Mouse (Mus musculus): ENCODE data around the gene Neu3. TPM values are rescaled to one million over a fixed set of nuclear protein-coding genes. Genes with fewer than 3 reads are reported as not detected.

Neu3 gene
- polyA plus RNA-seq, 1 experiment from 2014 or later, result 1.2 TPM

GRCm38 (mm10) chr7:99858813-99859585 is 30.8 kb upstream of the Neu3 start, which contains the start of gene Xrra1:
Gene Xrra1, plus strand, starts transcription at chr7:99859116.
- H3K4me2 ChIP-seq (ENCODE audit: low read depth, low read length, severe bottlenecking), result peak within 1 kb of the TSS; percentile 70
- no peaks in the 10 kb centered on the region for H3K9me3 ChIP-seq (ENCODE audit: control insufficient read depth, low read length)
- DNase-seq (ENCODE audit: low spot score) (peak; percentile 98), ATAC-seq (replicated peaks; ENCODE audit: low FRiP score) (peak; percentile 98)
- peak within 1 kb of the TSS; percentile 70 for H3K4me3 ChIP-seq (ENCODE audit: low read depth, low read length)
- H3K4me1 ChIP-seq (replicated peaks; ENCODE audit: control insufficient read depth, insufficient read depth, low read length), result peaks cover 10% of the 10 kb centered on the region; the same call in 1 of the 2 replicates
- peak within 1 kb of the TSS; percentile 82 for H3K9ac ChIP-seq (ENCODE audit: low read length)
- H3K27ac ChIP-seq (ENCODE audit: low read depth, low read length), result no peak within 1 kb of the TSS
- no peaks in the 10 kb centered on the region for H3K36me3 ChIP-seq (ENCODE audit: control insufficient read depth, insufficient read depth, low read length)
- under 1% methylated on average over 41 of the region's 42 CpGs for WGBS
- H3K27me3 ChIP-seq (ENCODE audit: control insufficient read depth, insufficient read depth, low read length), result no peaks in the 10 kb centered on the region

GRCm38 (mm10) chr7:99858175-99858812 is 30.1 kb upstream of the Neu3 start:
- no peak overlapping the region for H3K27ac ChIP-seq (ENCODE audit: low read depth, low read length)
- ATAC-seq (replicated peaks; ENCODE audit: low FRiP score) (peak; percentile 65; the same call in 1 of the 2 replicates), DNase-seq (ENCODE audit: low spot score) (no peak)
- H3K36me3 ChIP-seq (ENCODE audit: control insufficient read depth, insufficient read depth, low read length), result no peaks in the 10 kb centered on the region; the same call in 1 of the 2 replicates
- 2% methylated on average over 18 of the region's 19 CpGs for WGBS
- H3K27me3 ChIP-seq (ENCODE audit: control insufficient read depth, insufficient read depth, low read length), result no peaks in the 10 kb centered on the region
- peak overlapping the region; percentile 70 for H3K4me2 ChIP-seq (ENCODE audit: low read depth, low read length, severe bottlenecking)
- H3K4me1 ChIP-seq (replicated peaks; ENCODE audit: control insufficient read depth, insufficient read depth, low read length), result peaks cover 10% of the 10 kb centered on the region; the same call in 1 of the 2 replicates
- no peaks in the 10 kb centered on the region for H3K9me3 ChIP-seq (ENCODE audit: control insufficient read depth, low read length)
- H3K9ac ChIP-seq (ENCODE audit: low read length), result peak overlapping the region; percentile 82
- H3K4me3 ChIP-seq (ENCODE audit: low read depth, low read length), result peak overlapping the region; percentile 70

GRCm38 (mm10) chr7:99856266-99856861 is 28.1 kb upstream of the Neu3 start:
- Histone ChIP-seq H3K4me3 (ENCODE audit: low read depth, low read length) (no peak overlapping the region), H3K9ac (ENCODE audit: low read length) (no peak overlapping the region), H3K9me3 (ENCODE audit: control insufficient read depth, low read length) (no peaks in the 10 kb centered on the region), H3K4me2 (ENCODE audit: low read depth, low read length, severe bottlenecking) (no peak overlapping the region), H3K36me3 (ENCODE audit: control insufficient read depth, insufficient read depth, low read length) (no peaks in the 10 kb centered on the region; the same call in 1 of the 2 replicates), H3K27ac (ENCODE audit: low read depth, low read length) (no peak overlapping the region), H3K4me1 (replicated peaks; ENCODE audit: control insufficient read depth, insufficient read depth, low read length) (peaks cover 10% of the 10 kb centered on the region; the same call in 1 of the 2 replicates), H3K27me3 (ENCODE audit: control insufficient read depth, insufficient read depth, low read length) (no peaks in the 10 kb centered on the region)
- DNase-seq (ENCODE audit: low spot score) (no peak), ATAC-seq (replicated peaks; ENCODE audit: low FRiP score) (no peak)
- 94% methylated on average over 14 of the region's 14 CpGs for WGBS

- Histone ChIP-seq H3K27ac (ENCODE audit: low read depth, low read length) (no peak overlapping the region), H3K4me2 (ENCODE audit: low read depth, low read length, severe bottlenecking) (no peak overlapping the region), H3K27me3 (ENCODE audit: control insufficient read depth, insufficient read depth, low read length) (no peaks in the 10 kb centered on the region), H3K4me1 (replicated peaks; ENCODE audit: control insufficient read depth, insufficient read depth, low read length) (peaks cover 10% of the 10 kb centered on the region; the same call in 1 of the 2 replicates), H3K36me3 (ENCODE audit: control insufficient read depth, insufficient read depth, low read length) (no peaks in the 10 kb centered on the region; the same call in 1 of the 2 replicates), H3K9ac (ENCODE audit: low read length) (no peak overlapping the region), H3K4me3 (ENCODE audit: low read depth, low read length) (no peak overlapping the region), H3K9me3 (ENCODE audit: control insufficient read depth, low read length) (no peaks in the 10 kb centered on the region)
- 93% methylated on average over 4 of the region's 4 CpGs for WGBS
- DNase-seq (ENCODE audit: low spot score) (no peak), ATAC-seq (replicated peaks; ENCODE audit: low FRiP score) (no peak)
These were observed 26.1 kb upstream of the Neu3 start for GRCm38 (mm10) chr7:99854311-99854710.

- Histone ChIP-seq H3K27me3 (ENCODE audit: control insufficient read depth, insufficient read depth, low read length) (no peaks in the 10 kb centered on the region), H3K27ac (ENCODE audit: low read depth, low read length) (no peak overlapping the region), H3K4me1 (replicated peaks; ENCODE audit: control insufficient read depth, insufficient read depth, low read length) (peaks cover 10% of the 10 kb centered on the region; the same call in 1 of the 2 replicates), H3K4me3 (ENCODE audit: low read depth, low read length) (no peak overlapping the region), H3K9me3 (ENCODE audit: control insufficient read depth, low read length) (no peaks in the 10 kb centered on the region), H3K36me3 (ENCODE audit: control insufficient read depth, insufficient read depth, low read length) (no peaks in the 10 kb centered on the region; the same call in 1 of the 2 replicates), H3K4me2 (ENCODE audit: low read depth, low read length, severe bottlenecking) (no peak overlapping the region), H3K9ac (ENCODE audit: low read length) (no peak overlapping the region)
- ATAC-seq (replicated peaks; ENCODE audit: low FRiP score) (no peak), DNase-seq (ENCODE audit: low spot score) (no peak)
- WGBS, result 88% methylated on average over 7 of the region's 7 CpGs
These were observed 25.1 kb upstream of the Neu3 start for GRCm38 (mm10) chr7:99853350-99853749.

- no peak for DNase-seq (ENCODE audit: low spot score)
- 86% methylated on average over 6 of the region's 6 CpGs for WGBS
- peaks cover 4% of the 10 kb centered on the region; the same call in 1 of the 2 replicates for H3K4me1 ChIP-seq (replicated peaks; ENCODE audit: control insufficient read depth, insufficient read depth, low read length)
- ATAC-seq (replicated peaks; ENCODE audit: low FRiP score), result no peak
- H3K9me3 ChIP-seq (ENCODE audit: control insufficient read depth, low read length), result no peaks in the 10 kb centered on the region
- peaks cover 2% of the 10 kb centered on the region; the same call in 1 of the 2 replicates for H3K36me3 ChIP-seq (ENCODE audit: control insufficient read depth, insufficient read depth, low read length)
- no peak overlapping the region for H3K27ac ChIP-seq (ENCODE audit: low read depth, low read length)
- no peak overlapping the region for H3K4me3 ChIP-seq (ENCODE audit: low read depth, low read length)
- no peak overlapping the region for H3K4me2 ChIP-seq (ENCODE audit: low read depth, low read length, severe bottlenecking)
- no peaks in the 10 kb centered on the region for H3K27me3 ChIP-seq (ENCODE audit: control insufficient read depth, insufficient read depth, low read length)
- no peak overlapping the region for H3K9ac ChIP-seq (ENCODE audit: low read length)
These were observed 23.4 kb upstream of the Neu3 start for GRCm38 (mm10) chr7:99851618-99852017.

GRCm38 (mm10) chr7:99851121-99851520 is 22.9 kb upstream of the Neu3 start:
- H3K9me3 ChIP-seq (ENCODE audit: control insufficient read depth, low read length), result no peaks in the 10 kb centered on the region
- DNase-seq (ENCODE audit: low spot score) (no peak), ATAC-seq (replicated peaks; ENCODE audit: low FRiP score) (no peak)
- no peak overlapping the region for H3K4me3 ChIP-seq (ENCODE audit: low read depth, low read length)
- H3K36me3 ChIP-seq (ENCODE audit: control insufficient read depth, insufficient read depth, low read length), result peaks cover 5% of the 10 kb centered on the region; the same call in 1 of the 2 replicates
- no peaks in the 10 kb centered on the region for H3K27me3 ChIP-seq (ENCODE audit: control insufficient read depth, insufficient read depth, low read length)
- H3K9ac ChIP-seq (ENCODE audit: low read length), result no peak overlapping the region
- no peaks in the 10 kb centered on the region for H3K4me1 ChIP-seq (replicated peaks; ENCODE audit: control insufficient read depth, insufficient read depth, low read length)
- no peak overlapping the region for H3K4me2 ChIP-seq (ENCODE audit: low read depth, low read length, severe bottlenecking)
- 58% methylated on average over 1 of the region's 1 CpGs for WGBS
- no peak overlapping the region for H3K27ac ChIP-seq (ENCODE audit: low read depth, low read length)

- ATAC-seq (replicated peaks; ENCODE audit: low FRiP score) (no peak), DNase-seq (ENCODE audit: low spot score) (no peak)
- Histone ChIP-seq H3K27ac (ENCODE audit: low read depth, low read length) (no peak overlapping the region), H3K9me3 (ENCODE audit: control insufficient read depth, low read length) (no peaks in the 10 kb centered on the region), H3K4me1 (replicated peaks; ENCODE audit: control insufficient read depth, insufficient read depth, low read length) (no peaks in the 10 kb centered on the region), H3K9ac (ENCODE audit: low read length) (no peak overlapping the region), H3K27me3 (ENCODE audit: control insufficient read depth, insufficient read depth, low read length) (no peaks in the 10 kb centered on the region), H3K4me2 (ENCODE audit: low read depth, low read length, severe bottlenecking) (no peak overlapping the region), H3K36me3 (ENCODE audit: control insufficient read depth, insufficient read depth, low read length) (peaks cover 5% of the 10 kb centered on the region; the same call in 1 of the 2 replicates), H3K4me3 (ENCODE audit: low read depth, low read length) (no peak overlapping the region)
- WGBS, result 91% methylated on average over 5 of the region's 5 CpGs
These were observed 22.3 kb upstream of the Neu3 start for GRCm38 (mm10) chr7:99850534-99850933.

Data from forebrain, embryonic 11.5 days (tissue).